Mouse (Mus musculus): ENCODE measurements at regions not wholly inside any gene's neighbourhood (a gene's known extent, or its start where the extent isn't known, plus 50 kb on each side); places are given as distances from the start of the nearest gene placed in this dataset.

- no peak for DNase-seq
Measured at GRCm38 (mm10) chr7:116817991-116818390, 313.8 kb downstream of the Nucb2 start.

GRCm38 (mm10) chr7:116820613-116821012 is 316.4 kb downstream of the Nucb2 start:
- no peak for DNase-seq
- intact Hi-C loops (cut with DNase I): no loop called here

More at GRCm38 (mm10) chr7:116817991-116818390, 313.8 kb downstream of the Nucb2 start:
- intact Hi-C loops (cut with DNase I): no loop called here

- intact Hi-C loops (cut with DNase I): no loop called here
- DNase-seq: no peak
Measured at GRCm38 (mm10) chr7:116842894-116843293, 338.7 kb downstream of the Nucb2 start.

- no peak for DNase-seq
- intact Hi-C loops (cut with DNase I): no loop called here
Measured at GRCm38 (mm10) chr7:116847846-116848730, 343.9 kb downstream of the Nucb2 start.

- intact Hi-C loops (cut with DNase I): no loop called here
- DNase-seq: no peak
Measured at GRCm38 (mm10) chr7:116853351-116853750, 349.2 kb downstream of the Nucb2 start.

GRCm38 (mm10) chr7:116857141-116857540 is 353.0 kb downstream of the Nucb2 start:
- DNase-seq: no peak
- intact Hi-C loops (cut with DNase I): no loop called here

GRCm38 (mm10) chr7:116857744-116858143 is 353.6 kb downstream of the Nucb2 start:
- intact Hi-C loops (cut with DNase I): no loop called here
- DNase-seq: no peak

- DNase-seq: no peak
- intact Hi-C loops (cut with DNase I): no loop called here
Measured at GRCm38 (mm10) chr7:116882268-116882964, 378.2 kb downstream of the Nucb2 start.

GRCm38 (mm10) chr7:116893846-116894245 is 389.7 kb downstream of the Nucb2 start:
- intact Hi-C loops (cut with DNase I): no loop called here
- DNase-seq: no peak

GRCm38 (mm10) chr7:116915797-116916196 is 411.6 kb downstream of the Nucb2 start:
- intact Hi-C loops (cut with DNase I): no loop called here

GRCm38 (mm10) chr7:116917921-116918670 is 413.9 kb downstream of the Nucb2 start:
- DNase-seq: no peak
- intact Hi-C loops (cut with DNase I): no loop called here

More at GRCm38 (mm10) chr7:116915797-116916196, 411.6 kb downstream of the Nucb2 start:
- no peak for DNase-seq

- DNase-seq: no peak
- intact Hi-C loops (cut with DNase I): no loop called here
Measured at GRCm38 (mm10) chr7:116946448-116946847, 434.3 kb upstream of the Xylt1 start.

GRCm38 (mm10) chr7:116959196-116959895 is 421.4 kb upstream of the Xylt1 start:
- intact Hi-C loops (cut with DNase I): no loop called here

GRCm38 (mm10) chr7:116963839-116964238 is 416.9 kb upstream of the Xylt1 start:
- DNase-seq: no peak
- intact Hi-C loops (cut with DNase I): no loop called here

More at GRCm38 (mm10) chr7:116959196-116959895, 421.4 kb upstream of the Xylt1 start:
- no peak for DNase-seq

- intact Hi-C loops (cut with DNase I): no loop called here
- DNase-seq: no peak
Measured at GRCm38 (mm10) chr7:116991351-116991750, 389.4 kb upstream of the Xylt1 start.

GRCm38 (mm10) chr7:116992166-116992565 is 388.6 kb upstream of the Xylt1 start:
- DNase-seq: no peak
- intact Hi-C loops (cut with DNase I): no loop called here

GRCm38 (mm10) chr7:116995770-116996169 is 385.0 kb upstream of the Xylt1 start:
- intact Hi-C loops (cut with DNase I): no loop called here
- no peak for DNase-seq

GRCm38 (mm10) chr7:117003167-117003566 is 377.6 kb upstream of the Xylt1 start:
- no peak for DNase-seq
- intact Hi-C loops (cut with DNase I): no loop called here

- DNase-seq: no peak
- intact Hi-C loops (cut with DNase I): no loop called here
Measured at GRCm38 (mm10) chr7:117018349-117018748, 362.4 kb upstream of the Xylt1 start.

GRCm38 (mm10) chr7:117021716-117022115 is 359.1 kb upstream of the Xylt1 start:
- DNase-seq: peak; percentile 22 to 51

More at GRCm38 (mm10) chr7:117021716-117022115, 359.1 kb upstream of the Xylt1 start:
- intact Hi-C loops (cut with DNase I): no loop called here

All from heart, postnatal 14 days (tissue).